Mouse (Mus musculus) limb, embryonic 10.5 days (tissue): ENCODE measurements around the gene Rxra. TPM values are rescaled to one million over a fixed set of nuclear protein-coding genes. Genes with fewer than 3 reads are reported as not detected.

Experiments used
- DNase-seq: peaks from one replicate; pipeline ENCODE4 v3.0.0-alpha.2; 2017; ENCODE audit warnings: low spot score
- H3K27ac ChIP-seq: fragments of 300-500 bp; sonication (generic); 2 replicates; pipeline ENCODE4 v1.5.1; 2016; ENCODE audit warnings: mild to moderate bottlenecking
- H3K27me3 ChIP-seq: fragments of 300-500 bp; sonication (generic); 2 replicates; pipeline ENCODE4 v1.6.1; 2016; ENCODE audit warnings: low read depth, mild to moderate bottlenecking; ENCODE audit not compliant: poor library complexity, severe bottlenecking
- H3K36me3 ChIP-seq: fragments of 300-500 bp; sonication (generic); 2 replicates; pipeline ENCODE4 v1.6.1; 2016; ENCODE audit warnings: mild to moderate bottlenecking, moderate library complexity
- H3K4me1 ChIP-seq: fragments of 300-500 bp; sonication (generic); 2 replicates; pipeline ENCODE4 v1.6.1; 2016
- H3K4me3 ChIP-seq: fragments of 300-500 bp; sonication (generic); 2 replicates; pipeline ENCODE4 v1.5.1; 2016; ENCODE audit warnings: mild to moderate bottlenecking, moderate library complexity
- H3K9me3 ChIP-seq: fragments of 300-500 bp; sonication (generic); replicated peaks from 2 replicates; pipeline ENCODE4 v1.6.1; 2016; ENCODE audit warnings: mild to moderate bottlenecking
- WGBS: fragments of 180-500 bp; shearing (Covaris S2); methylation state at CpG from one replicate; pipeline ENCODE4 v1.1.7; 2016; 5-methylcytosine and 5-hydroxymethylcytosine counted together
- polyA plus RNA-seq: library from polyadenylated mRNA; unstranded; fragments of >200 nt; fragmentation: Nextera tagmentation; extraction: Ambion mirVana; gene quantifications from 2 replicates; pipeline ENCODE4 v1.2.1, GENCODE M21; 2016

Gene Rxra
- polyA plus RNA-seq, 1 experiment from 2014 or later: 10.9 TPM

DNA sequence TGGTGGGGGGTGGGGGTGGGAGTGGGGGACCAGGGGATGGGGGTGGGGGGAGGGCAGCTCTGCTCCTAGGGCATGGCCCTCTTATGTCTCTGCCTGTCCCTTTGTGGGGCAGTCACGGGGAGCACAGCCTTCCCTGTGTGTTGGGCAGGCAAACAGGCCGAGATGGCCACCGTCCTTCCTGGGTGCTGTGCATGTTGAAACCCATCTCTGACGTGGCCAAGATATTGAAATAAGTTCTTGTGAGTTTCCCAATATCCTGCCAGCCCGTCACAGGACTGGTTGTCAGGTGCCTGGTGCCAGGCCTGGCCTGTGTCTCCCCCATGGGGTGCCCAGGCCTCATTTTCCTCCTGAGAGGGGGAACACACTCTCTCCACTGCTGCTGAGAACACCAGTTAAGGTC lies 37.9 kb downstream of the Rxra start:
- peaks cover 96% of the 10 kb centered on the region for H3K4me1 ChIP-seq
- H3K27ac ChIP-seq: peak overlapping the region; percentile 21; the same call in 1 of the 2 replicates
- no peak for DNase-seq
- WGBS: 90% methylated on average over 5 of the region's 5 CpGs
- no peaks in the 10 kb centered on the region for H3K9me3 ChIP-seq
- no peak overlapping the region for H3K4me3 ChIP-seq
- H3K36me3 ChIP-seq: no peaks in the 10 kb centered on the region
- no peaks in the 10 kb centered on the region for H3K27me3 ChIP-seq

DNA sequence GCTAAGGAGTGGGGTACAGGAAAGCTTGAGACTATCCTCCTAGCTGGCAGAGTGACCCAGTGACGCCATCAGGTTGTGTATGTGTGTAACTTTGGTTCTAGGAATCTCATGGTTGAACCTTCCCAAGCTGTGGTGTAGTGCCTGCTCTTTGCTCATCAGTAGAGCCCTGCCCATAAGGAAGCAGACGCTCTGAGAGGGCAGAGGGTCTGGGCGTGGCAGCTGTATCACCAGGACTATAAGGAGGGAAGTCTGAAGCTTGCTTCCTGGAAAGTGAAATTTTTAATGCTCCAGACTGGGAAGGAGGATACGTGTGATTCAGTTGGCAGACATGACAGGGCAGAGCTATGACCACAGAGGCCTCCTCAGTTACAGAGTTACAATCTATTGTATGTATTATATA lies 39.0 kb downstream of the Rxra start:
- peaks cover 95% of the 10 kb centered on the region for H3K4me1 ChIP-seq
- DNase-seq: no peak
- no peaks in the 10 kb centered on the region for H3K36me3 ChIP-seq
- H3K4me3 ChIP-seq: no peak overlapping the region
- H3K27ac ChIP-seq: no peak overlapping the region
- 85% methylated on average over 4 of the region's 4 CpGs for WGBS
- no peaks in the 10 kb centered on the region for H3K9me3 ChIP-seq
- H3K27me3 ChIP-seq: no peaks in the 10 kb centered on the region

DNA sequence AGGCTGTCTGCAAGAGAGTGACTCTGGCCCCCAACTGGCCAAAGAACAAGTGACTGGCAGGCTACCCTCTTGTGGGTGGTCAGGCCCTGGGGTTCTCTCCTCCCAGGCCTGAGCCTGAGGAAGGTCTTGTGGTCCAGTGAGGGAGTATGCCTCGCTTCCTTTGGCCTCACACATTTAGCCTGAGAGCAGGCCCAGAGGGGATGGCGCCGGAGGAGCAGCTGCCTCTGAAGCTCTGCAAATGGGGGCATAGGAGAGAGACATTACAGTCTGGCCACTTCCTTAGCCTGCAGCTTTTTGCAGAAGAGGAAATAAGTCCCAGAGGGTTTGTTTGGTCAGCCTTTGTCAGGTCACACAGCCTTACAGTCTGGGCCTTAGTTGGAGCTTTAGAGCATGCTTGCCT lies 40.1 kb downstream of the Rxra start:
- Histone ChIP-seq H3K36me3 (no peaks in the 10 kb centered on the region), H3K4me1 (peaks cover 85% of the 10 kb centered on the region), H3K27ac (0 out of 2 replicates have a peak overlapping the region, but pooled peaks have one; percentile 51), H3K27me3 (no peaks in the 10 kb centered on the region), H3K4me3 (no peak overlapping the region), H3K9me3 (no peaks in the 10 kb centered on the region)
- 74% methylated on average over 3 of the region's 3 CpGs for WGBS
- DNase-seq: no peak

DNA sequence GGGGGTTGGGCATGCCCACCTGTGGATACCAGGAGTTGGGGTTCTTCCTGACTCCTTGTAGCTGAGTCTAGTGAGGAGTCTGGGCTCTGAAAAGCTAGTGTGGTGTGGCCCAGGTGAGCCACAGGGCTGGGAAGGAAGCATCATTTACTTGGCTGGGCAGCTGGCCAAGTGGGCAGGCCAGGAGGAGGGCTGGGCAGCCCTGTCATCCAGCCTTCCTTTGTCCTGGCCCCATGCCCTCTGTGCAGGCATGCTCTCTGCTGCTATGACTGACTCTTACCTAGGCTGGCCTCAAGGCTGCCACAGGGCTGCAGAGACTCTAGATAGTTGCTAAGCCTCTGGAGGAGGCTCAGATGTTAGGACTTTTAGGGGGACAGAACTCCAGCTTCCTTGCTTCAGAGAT lies 42.0 kb downstream of the Rxra start:
- Histone ChIP-seq H3K27ac (no peak overlapping the region; the same call in 1 of the 2 replicates), H3K27me3 (no peaks in the 10 kb centered on the region), H3K36me3 (peaks cover 3% of the 10 kb centered on the region; the same call in 1 of the 2 replicates), H3K9me3 (no peaks in the 10 kb centered on the region), H3K4me1 (peaks cover 74% of the 10 kb centered on the region), H3K4me3 (no peak overlapping the region)
- DNase-seq: no peak

DNA sequence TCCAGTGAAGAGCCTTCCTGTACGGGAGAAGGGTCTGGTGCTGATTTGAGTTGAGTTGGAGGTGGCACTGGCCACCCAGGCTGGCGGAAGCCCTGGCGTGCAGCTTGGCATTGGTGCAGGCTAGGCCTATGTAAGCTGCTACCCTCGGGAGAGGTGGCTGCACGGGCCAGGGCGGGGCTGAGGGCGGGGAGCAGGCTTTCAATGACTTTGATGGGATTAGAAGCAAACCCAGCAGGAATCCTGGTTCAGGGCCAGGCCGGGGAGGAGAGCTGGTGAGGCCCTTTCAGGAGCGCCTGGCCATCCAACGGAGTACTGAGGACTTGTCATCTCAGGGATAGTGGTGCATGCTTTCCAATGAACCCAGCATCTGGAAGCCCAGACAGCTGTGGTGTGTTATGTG lies 43.4 kb downstream of the Rxra start:
- Histone ChIP-seq H3K4me3 (no peak overlapping the region), H3K9me3 (no peaks in the 10 kb centered on the region), H3K36me3 (peaks cover 3% of the 10 kb centered on the region; the same call in 1 of the 2 replicates), H3K27me3 (no peaks in the 10 kb centered on the region), H3K4me1 (peaks cover 60% of the 10 kb centered on the region), H3K27ac (no peak overlapping the region)
- no peak for DNase-seq
- WGBS: 32% methylated on average over 10 of the region's 10 CpGs

DNA sequence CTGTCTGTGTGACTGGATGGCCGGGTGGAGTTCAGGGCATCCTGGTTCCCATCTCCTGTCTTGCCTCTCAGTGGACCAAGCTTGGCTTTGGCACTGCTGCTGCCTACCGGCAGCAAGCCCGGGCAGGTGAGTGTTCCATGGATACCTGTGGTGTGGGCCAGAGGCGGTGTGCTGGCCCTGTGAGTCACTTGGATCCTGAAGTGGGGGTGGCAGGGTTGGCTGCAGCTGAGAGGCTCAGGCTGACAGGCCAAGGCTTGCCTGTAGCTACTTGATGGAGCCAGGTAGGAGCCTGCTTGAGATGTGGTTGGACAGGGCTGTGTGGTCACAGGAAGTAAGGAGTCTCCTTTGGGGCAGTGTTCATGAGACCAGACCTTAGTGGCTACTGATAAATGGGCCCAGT lies 45.4 kb downstream of the Rxra start:
- WGBS: 90% methylated on average over 4 of the region's 4 CpGs
- H3K4me1 ChIP-seq: peaks cover 42% of the 10 kb centered on the region

DNA sequence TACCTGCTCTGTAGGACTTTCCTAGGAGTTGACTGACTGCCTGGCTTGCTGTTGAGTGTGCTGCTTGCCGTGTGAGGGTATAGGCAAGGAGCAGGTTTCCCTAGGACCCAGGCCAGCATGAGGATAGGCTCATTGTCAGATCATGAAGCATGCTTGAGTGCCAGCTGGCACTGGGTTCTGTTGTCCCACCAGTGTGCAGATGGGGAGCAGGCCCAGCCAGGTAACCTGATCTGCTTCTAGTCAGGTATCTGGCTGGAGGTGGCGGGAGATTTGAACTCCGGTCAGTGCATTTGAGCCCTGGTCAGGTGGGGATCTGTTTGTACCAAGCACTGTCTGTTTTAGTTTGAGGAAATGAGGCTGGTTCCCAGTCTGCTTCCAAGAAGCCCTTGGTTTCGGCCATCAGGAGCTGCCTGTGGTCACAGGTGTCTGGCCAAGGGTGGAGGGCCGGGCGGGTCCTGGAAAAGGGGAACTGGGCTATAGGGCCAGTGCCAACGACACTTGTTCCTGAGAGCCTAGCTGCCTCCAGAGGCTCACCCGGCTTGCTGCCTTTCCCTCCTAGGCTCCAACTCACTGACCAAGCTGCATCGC lies 48.6 kb downstream of the Rxra start:
- peaks cover 3% of the 10 kb centered on the region; the same call in 1 of the 2 replicates for H3K36me3 ChIP-seq
- H3K27me3 ChIP-seq: no peaks in the 10 kb centered on the region
- no peak overlapping the region for H3K4me3 ChIP-seq
- DNase-seq: no peak
- no peaks in the 10 kb centered on the region for H3K9me3 ChIP-seq
- peaks cover 31% of the 10 kb centered on the region for H3K4me1 ChIP-seq
- H3K27ac ChIP-seq: 0 out of 2 replicates have a peak overlapping the region, but pooled peaks have one; percentile 26
- 89% methylated on average over 9 of the region's 9 CpGs for WGBS

More for the DNA sequence above, 45.4 kb downstream of the Rxra start:
- no peak overlapping the region for H3K4me3 ChIP-seq
- H3K36me3 ChIP-seq: peaks cover 3% of the 10 kb centered on the region; the same call in 1 of the 2 replicates
- DNase-seq: no peak
- no peak overlapping the region for H3K27ac ChIP-seq
- no peaks in the 10 kb centered on the region for H3K27me3 ChIP-seq
- H3K9me3 ChIP-seq: no peaks in the 10 kb centered on the region

DNA sequence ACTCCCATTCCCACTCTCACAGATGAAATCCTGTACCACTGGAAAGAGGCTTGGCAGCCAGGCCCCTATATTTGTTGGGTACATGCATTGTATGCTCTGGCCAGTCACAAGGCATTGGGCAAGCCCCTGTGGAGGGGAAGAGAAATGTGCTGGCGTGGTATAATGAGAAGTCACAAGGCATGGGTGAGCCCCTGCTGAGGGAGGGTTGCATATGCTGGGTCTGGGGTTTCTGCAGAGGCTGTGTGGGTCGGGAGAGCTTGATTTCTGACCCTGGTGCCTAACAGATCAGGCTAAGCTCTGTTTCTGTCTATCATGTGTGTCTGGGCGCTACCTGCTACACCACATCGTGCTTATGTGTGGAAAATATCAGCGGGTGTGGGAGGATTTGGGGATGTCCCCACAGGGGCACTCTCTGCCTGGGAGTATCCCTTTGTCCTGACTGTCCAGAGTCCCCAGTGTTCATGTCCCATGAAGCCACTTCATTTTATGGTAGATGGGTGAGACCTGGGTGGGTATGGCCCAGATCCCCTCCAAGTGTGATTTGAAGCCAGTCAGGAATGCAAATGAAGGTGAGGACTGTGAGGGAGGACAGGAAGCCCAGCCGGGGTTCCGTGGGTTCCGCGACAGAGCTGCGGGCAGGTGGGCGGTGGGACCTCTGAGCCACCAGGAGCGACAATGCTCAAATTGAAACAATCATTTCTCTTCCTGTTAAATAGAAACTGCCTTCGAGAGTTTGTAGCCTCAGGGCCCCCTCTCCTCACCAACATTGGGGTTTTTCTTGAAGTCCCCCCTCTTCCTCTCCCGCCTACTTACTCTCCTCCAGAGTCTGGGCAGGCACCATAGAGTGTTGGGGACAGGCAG lies 52.0 kb downstream of the Rxra start:
- H3K9me3 ChIP-seq: no peaks in the 10 kb centered on the region
- WGBS: 70% methylated on average over 14 of the region's 14 CpGs
- peaks cover 40% of the 10 kb centered on the region for H3K4me1 ChIP-seq
- no peak overlapping the region for H3K4me3 ChIP-seq
- no peaks in the 10 kb centered on the region for H3K36me3 ChIP-seq
- no peaks in the 10 kb centered on the region for H3K27me3 ChIP-seq
- DNase-seq: no peak
- H3K27ac ChIP-seq: no peak overlapping the region

DNA sequence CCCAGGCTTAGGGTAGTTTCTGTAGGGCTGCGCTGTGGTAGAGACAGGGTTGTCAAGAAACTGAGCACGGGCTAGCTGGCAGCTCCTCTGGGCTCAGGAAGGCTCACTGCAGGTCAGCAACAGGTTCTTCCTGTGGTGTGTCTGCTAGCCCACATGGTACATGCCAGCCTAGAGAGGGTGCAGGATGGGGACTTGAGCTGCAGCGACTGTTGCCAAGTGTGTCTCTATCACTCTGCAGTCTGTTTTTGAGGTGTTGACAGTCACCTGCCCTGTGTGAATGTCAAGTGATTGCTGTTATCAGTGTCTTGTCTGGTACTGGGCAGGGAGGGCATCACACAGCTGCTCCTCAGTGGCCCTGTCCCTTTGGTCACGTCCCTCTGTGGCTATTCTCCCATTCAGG lies 52.8 kb downstream of the Rxra start:
- DNase-seq: no peak
- Histone ChIP-seq H3K9me3 (no peaks in the 10 kb centered on the region), H3K36me3 (no peaks in the 10 kb centered on the region), H3K4me3 (no peak overlapping the region), H3K27ac (no peak overlapping the region), H3K27me3 (no peaks in the 10 kb centered on the region), H3K4me1 (peaks cover 48% of the 10 kb centered on the region)
- 67% methylated on average over 4 of the region's 4 CpGs for WGBS

DNA sequence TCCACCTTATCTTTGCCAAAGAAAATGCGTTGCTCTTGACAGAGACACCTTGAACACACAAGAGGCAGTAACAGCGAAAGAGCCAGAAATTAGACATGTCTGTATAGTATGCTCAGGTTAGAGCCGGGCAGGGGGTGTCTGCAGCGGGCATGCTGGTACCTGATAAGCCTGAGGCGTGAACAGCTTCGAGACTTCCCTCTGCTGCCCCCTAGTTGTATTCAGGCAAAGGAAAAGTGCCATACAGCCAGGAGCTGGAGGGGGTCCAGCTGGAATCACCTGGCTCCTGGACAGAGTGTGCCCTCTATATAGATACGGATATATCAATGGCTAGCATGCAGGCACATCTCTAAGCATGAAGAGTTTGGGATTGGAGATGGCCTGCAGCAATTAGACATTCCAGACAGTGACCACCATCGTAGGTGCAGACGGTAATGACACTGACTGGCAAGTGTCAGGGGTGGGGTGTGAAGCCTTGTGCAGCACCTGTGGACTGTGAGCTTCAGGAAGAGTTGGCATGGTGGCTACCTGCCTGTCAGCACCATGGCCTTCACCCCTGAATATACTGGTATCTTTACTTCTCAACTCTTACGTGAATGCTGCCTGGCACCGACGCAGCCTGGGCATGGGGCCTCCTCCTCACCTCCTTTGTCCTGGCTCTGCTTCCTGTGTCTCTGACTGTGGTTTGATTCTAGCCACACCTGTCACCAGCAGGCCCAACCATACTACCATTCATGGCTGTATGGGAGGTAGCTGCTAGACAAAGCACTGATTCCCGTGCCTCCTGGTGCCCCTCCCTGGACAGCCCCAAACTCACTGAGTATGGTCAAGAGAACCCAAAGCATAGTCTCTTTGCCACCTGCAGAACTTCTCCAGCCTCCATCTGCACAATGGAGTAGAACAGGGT lies 54.0 kb downstream of the Rxra start:
- Histone ChIP-seq H3K27me3 (no peaks in the 10 kb centered on the region), H3K4me1 (peaks cover 59% of the 10 kb centered on the region), H3K36me3 (no peaks in the 10 kb centered on the region), H3K9me3 (no peaks in the 10 kb centered on the region), H3K27ac (no peak overlapping the region), H3K4me3 (no peak overlapping the region)
- DNase-seq: no peak
- WGBS: 65% methylated on average over 13 of the region's 13 CpGs

DNA sequence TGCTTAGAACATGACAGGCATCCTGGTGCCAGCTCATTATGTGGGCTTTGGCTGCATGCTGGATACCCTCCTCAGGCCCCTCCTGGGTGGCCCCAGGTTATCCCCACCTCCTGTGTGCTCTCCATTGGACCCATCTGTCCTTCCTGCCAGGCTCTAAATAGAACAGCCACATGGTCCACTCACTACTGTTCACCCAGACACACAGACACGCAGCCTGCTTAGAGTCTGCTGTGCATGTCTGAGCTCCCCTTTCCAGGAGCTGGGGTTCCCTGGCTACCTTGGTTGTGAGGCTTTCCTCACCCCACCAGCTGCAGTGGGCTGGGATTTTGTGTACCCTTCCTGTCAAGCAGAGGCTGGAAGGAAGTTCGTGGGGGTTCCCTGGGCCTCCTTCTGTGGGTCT lies 56.8 kb downstream of the Rxra start:
- no peaks in the 10 kb centered on the region for H3K9me3 ChIP-seq
- H3K36me3 ChIP-seq: peaks cover 11% of the 10 kb centered on the region
- WGBS: 85% methylated on average over 2 of the region's 2 CpGs
- no peak overlapping the region for H3K4me3 ChIP-seq
- no peaks in the 10 kb centered on the region for H3K27me3 ChIP-seq
- H3K27ac ChIP-seq: peak overlapping the region; percentile 57
- H3K4me1 ChIP-seq: peaks cover 62% of the 10 kb centered on the region
- DNase-seq: no peak

DNA sequence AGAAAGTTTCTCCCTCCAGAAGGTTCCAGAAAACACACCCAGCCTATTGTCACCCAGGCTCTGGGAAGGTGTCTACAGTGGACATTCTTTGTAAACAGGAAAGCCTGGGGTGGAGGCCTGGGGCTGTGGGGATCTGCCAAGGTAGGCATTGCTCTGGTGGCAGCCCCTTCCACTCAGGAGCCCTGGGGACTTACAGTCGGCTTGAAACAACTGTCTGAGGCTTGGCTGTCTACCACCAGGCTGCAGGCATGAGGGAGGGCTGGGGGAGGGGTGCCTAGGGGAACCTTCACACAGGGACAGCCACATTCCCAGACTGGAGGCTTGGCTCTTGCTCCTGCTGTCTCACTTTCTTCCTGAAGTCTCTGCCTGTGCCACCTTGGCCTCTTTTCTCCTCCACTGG lies 58.1 kb downstream of the Rxra start:
- peak; percentile 48 for DNase-seq

More for the DNA sequence above, 58.1 kb downstream of the Rxra start:
- WGBS: 0% methylated on average over 1 of the region's 1 CpGs
- Histone ChIP-seq H3K27me3 (no peaks in the 10 kb centered on the region), H3K4me1 (peaks cover 62% of the 10 kb centered on the region), H3K36me3 (peaks cover 23% of the 10 kb centered on the region), H3K4me3 (0 out of 2 replicates have a peak overlapping the region, but pooled peaks have one; percentile 6), H3K9me3 (no peaks in the 10 kb centered on the region), H3K27ac (peak overlapping the region; percentile 67)
